Mouse (Mus musculus) erythroblast, adult 5-6 weeks (primary cell): ENCODE measurements around the gene Mfng. TPM values are rescaled to one million over a fixed set of nuclear protein-coding genes. Genes with fewer than 3 reads are reported as not detected.

Experiments
- ATAC-seq: replicated peaks from 2 replicates; pipeline ENCODE4 v1.8.0; 2016; ENCODE audit warnings: moderate number of reproducible peaks, mild to moderate bottlenecking, moderate TSS enrichment, inconsistent platforms; ENCODE audit not compliant: poor library complexity, low FRiP score, severe bottlenecking
- total RNA-seq, 2 experiments: library from RNA; stranded (forward) in 1 of 2; stranded (reverse) in 1 of 2; fragments of 150-400 nt in 1 of 2; fragments of 200-764, 138-1000 nt in 1 of 2; gene quantifications; 2 replicates each; pipeline versions ENCODE4 v1.2.3 to v1.2.4; 2015 to 2017; ENCODE audit warnings: low replicate concordance in 2 of 2

The Mfng gene
- total RNA-seq (2015; ENCODE audit: low replicate concordance) (0.38 and 1.7 TPM in 2 replicates), total RNA-seq (2017; ENCODE audit: low replicate concordance) (0.17 and 0.98 TPM in 2 replicates)

- peak; percentile 43; the same call in 1 of the 2 replicates for ATAC-seq
Observed at GRCm38 (mm10) chr15:78773290-78773729, at the start of gene Mfng. Gene Mfng (minus strand): TSS chr15:78773475.

- ATAC-seq: no peak
Observed at GRCm38 (mm10) chr15:78816074-78816391, 42.8 kb upstream of the Mfng start.

GRCm38 (mm10) chr15:78815314-78816073 lies 42.2 kb upstream of the Mfng start:
- ATAC-seq: 0 out of 2 replicates have a peak, but pooled peaks have one; percentile 29

GRCm38 (mm10) chr15:78813603-78814002 lies 40.3 kb upstream of the Mfng start:
- ATAC-seq: no peak

- no peak for ATAC-seq
Observed at GRCm38 (mm10) chr15:78810146-78810545, 36.9 kb upstream of the Mfng start.

GRCm38 (mm10) chr15:78809739-78810138 lies 36.5 kb upstream of the Mfng start:
- no peak for ATAC-seq

- no peak for ATAC-seq
Observed at GRCm38 (mm10) chr15:78808980-78809379, 35.7 kb upstream of the Mfng start.

GRCm38 (mm10) chr15:78807141-78807540 lies 33.9 kb upstream of the Mfng start:
- ATAC-seq: no peak

- ATAC-seq: no peak
Observed at GRCm38 (mm10) chr15:78806614-78807013, 33.3 kb upstream of the Mfng start.

GRCm38 (mm10) chr15:78805351-78805750 lies 32.1 kb upstream of the Mfng start:
- ATAC-seq: no peak

- ATAC-seq: no peak
Observed at GRCm38 (mm10) chr15:78804326-78804725, 31.1 kb upstream of the Mfng start.

- ATAC-seq: no peak
Observed at GRCm38 (mm10) chr15:78803499-78803900, 30.2 kb upstream of the Mfng start.

- ATAC-seq: no peak
Observed at GRCm38 (mm10) chr15:78802776-78803391, 29.6 kb upstream of the Mfng start, which contains the start of gene Card10. Gene Card10 (minus strand): TSS chr15:78803042.

GRCm38 (mm10) chr15:78801971-78802741 lies 28.9 kb upstream of the Mfng start:
- ATAC-seq: no peak

- ATAC-seq: no peak
Observed at GRCm38 (mm10) chr15:78801571-78801970, 28.3 kb upstream of the Mfng start.

- ATAC-seq: no peak
Observed at GRCm38 (mm10) chr15:78799029-78799428, 25.8 kb upstream of the Mfng start.

- no peak for ATAC-seq
Observed at GRCm38 (mm10) chr15:78797060-78797329, 23.7 kb upstream of the Mfng start.

GRCm38 (mm10) chr15:78796196-78797059 lies 23.2 kb upstream of the Mfng start:
- no peak for ATAC-seq

GRCm38 (mm10) chr15:78790990-78791389 lies 17.7 kb upstream of the Mfng start:
- no peak for ATAC-seq

GRCm38 (mm10) chr15:78790451-78790850 lies 17.2 kb upstream of the Mfng start:
- ATAC-seq: no peak
